Mouse (Mus musculus) ES-E14 (cell line): ENCODE results near the gene Dab1.

Experiments used
- MAFK ChIP-seq: IDR thresholded peaks from 2 replicates; pipeline ENCODE4 v1.6.1; 2014; ENCODE audit warnings: mild to moderate bottlenecking, low read depth, low read length, inconsistent platforms; ENCODE audit not compliant: insufficient read depth
- ZC3H11A ChIP-seq: IDR thresholded peaks from 2 replicates; pipeline ENCODE4 v1.6.1; 2012; ENCODE audit warnings: low read depth, mild to moderate bottlenecking, inconsistent platforms, low read length, borderline replicate concordance

DNA sequence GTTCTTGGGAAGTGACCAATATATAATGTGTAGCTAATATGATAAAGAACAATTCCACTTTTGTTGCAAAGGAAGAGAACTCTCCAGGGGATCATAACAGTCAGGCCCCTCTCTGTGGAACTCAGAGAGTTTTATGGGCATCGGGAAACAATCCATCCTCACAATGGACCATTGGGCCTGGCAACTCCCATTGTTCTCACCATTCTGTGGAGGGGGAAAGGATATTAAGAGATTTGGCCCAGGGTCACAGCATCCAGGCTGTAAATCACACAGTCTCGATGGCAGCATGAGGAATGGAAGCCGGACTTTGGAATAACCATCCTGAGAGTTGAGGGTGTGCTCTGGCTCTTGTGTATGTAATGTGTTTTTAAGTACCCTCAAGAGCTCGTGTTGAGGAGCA, 292.3 kb downstream of the Dab1 start:
- TF ChIP-seq ZC3H11A = no peak
- TF ChIP-seq MAFK = no peak
